Mouse (Mus musculus): ENCODE measurements around the gene Pmf1.

GRCm38 (mm10) chr3:88364337-88364736, 45.8 kb downstream of the Pmf1 start, which contains the start of gene Paqr6:
- TF ChIP-seq CTCF (IDR thresholded peaks at IDR 0.05; ENCODE audit: low read depth) (no peak), EP300 (IDR thresholded peaks at IDR 0.05; ENCODE audit: low read depth) (no peak)
